Mouse (Mus musculus) heart, postnatal 0 days (tissue): ENCODE data around the gene Gpx4.

Source experiments
- CTCF ChIP-seq: IDR thresholded peaks from 2 replicates; pipeline ENCODE4 v1.5.1; 2016; ENCODE audit warnings: antibody characterized with exemption, control low read depth, low read depth
- EP300 ChIP-seq: IDR thresholded peaks from 2 replicates; pipeline ENCODE4 v1.6.1; 2016; ENCODE audit warnings: antibody characterized with exemption, low read depth

- TF ChIP-seq CTCF (no peak), EP300 (no peak)
These were observed 1.9 kb downstream of the Gpx4 start for GRCm38 (mm10) chr10:80048834-80049233.
